Mouse (Mus musculus) limb, embryonic 15.5 days (tissue): ENCODE results near the gene Crcp. TPM values are rescaled to one million over a fixed set of nuclear protein-coding genes. Genes with fewer than 3 reads are reported as not detected.
A peak's percentile ranks its signal among the peaks of the same experiment; 100 is the strongest.

Experiments
- ATAC-seq: fragments of 200-750 bp; cut with Nextera tagmentation; 2 replicates; pipeline ENCODE4 v1.8.0; 2017; ENCODE audit warnings: low read depth, moderate TSS enrichment; ENCODE audit not compliant: insufficient number of reproducible peaks, low FRiP score, low TSS enrichment
- H3K27ac ChIP-seq: fragments of 300-500 bp; sonication (generic); 2 replicates; pipeline ENCODE4 v1.5.1; 2015; ENCODE audit warnings: moderate library complexity, mild to moderate bottlenecking, inconsistent platforms
- H3K27me3 ChIP-seq: fragments of 300-500 bp; sonication (generic); 2 replicates; pipeline ENCODE4 v1.6.1; 2015; ENCODE audit warnings: inconsistent platforms
- H3K36me3 ChIP-seq: fragments of 300-500 bp; sonication (generic); 2 replicates; pipeline ENCODE4 v1.6.1; 2015; ENCODE audit warnings: inconsistent platforms
- H3K4me1 ChIP-seq: fragments of 300-500 bp; sonication (generic); 2 replicates; pipeline ENCODE4 v1.6.1; 2015; ENCODE audit warnings: inconsistent platforms
- H3K4me2 ChIP-seq: fragments of 300-500 bp; sonication (generic); 2 replicates; pipeline ENCODE4 v1.6.1; 2015; ENCODE audit warnings: mild to moderate bottlenecking, inconsistent platforms
- H3K4me3 ChIP-seq: fragments of 300-500 bp; sonication (generic); 2 replicates; pipeline ENCODE4 v1.5.1; 2015; ENCODE audit warnings: mild to moderate bottlenecking, inconsistent platforms
- H3K9ac ChIP-seq: fragments of 300-500 bp; sonication (generic); 2 replicates; pipeline ENCODE4 v1.6.1; 2015; ENCODE audit warnings: inconsistent platforms
- H3K9me3 ChIP-seq: fragments of 300-500 bp; sonication (generic); 2 replicates; pipeline ENCODE4 v1.6.1; 2016; ENCODE audit warnings: inconsistent platforms
- WGBS: fragments of 180-500 bp; shearing (Covaris S2); methylation state at CpG from one replicate; pipeline ENCODE4 v1.1.7; 2015; 5-methylcytosine and 5-hydroxymethylcytosine counted together
- polyA plus RNA-seq: library from polyadenylated mRNA; unstranded; fragments of >200 nt; fragmentation: Nextera tagmentation; extraction: Ambion mirVana; gene quantifications from 2 replicates; pipeline ENCODE4 v1.2.1, GENCODE M21; 2015

Crcp gene
- polyA plus RNA-seq, 1 experiment from 2014 or later = 35.8 TPM

DNA sequence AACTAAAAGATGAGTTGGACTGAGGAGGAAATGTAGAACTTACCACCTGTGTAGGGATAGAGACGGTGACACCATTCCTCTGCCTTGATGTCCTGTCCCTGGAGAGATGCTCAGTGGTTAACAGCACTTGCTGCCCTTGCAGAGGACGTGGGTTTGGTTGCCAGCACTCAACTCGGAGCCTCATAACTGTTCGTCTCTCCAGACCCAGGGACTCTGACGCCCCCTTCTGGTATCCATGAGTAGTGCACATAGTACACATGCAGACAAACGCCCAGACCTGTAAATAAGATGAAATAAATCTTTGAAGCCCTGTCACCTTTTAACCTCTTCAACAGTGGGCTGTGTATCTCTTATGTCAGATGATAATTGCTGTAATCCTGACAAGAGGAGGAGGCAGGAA, 17.9 kb downstream of the Crcp start:
- Histone ChIP-seq H3K4me2 (no peak overlapping the region), H3K9me3 (no peaks in the 10 kb centered on the region), H3K27me3 (no peaks in the 10 kb centered on the region), H3K27ac (no peak overlapping the region), H3K36me3 (peaks cover 54% of the 10 kb centered on the region), H3K4me1 (no peaks in the 10 kb centered on the region), H3K9ac (no peak overlapping the region), H3K4me3 (no peak overlapping the region)
- ATAC-seq = no peak
- WGBS = 76% methylated on average over 6 of the region's 6 CpGs

GRCm38 (mm10) chr5:130048786-130049520, 19.9 kb downstream of the Crcp start:
- Histone ChIP-seq H3K4me2 (no peak overlapping the region), H3K27ac (no peak overlapping the region), H3K9me3 (no peaks in the 10 kb centered on the region), H3K36me3 (peaks cover 49% of the 10 kb centered on the region), H3K27me3 (no peaks in the 10 kb centered on the region), H3K9ac (no peak overlapping the region), H3K4me1 (no peaks in the 10 kb centered on the region), H3K4me3 (no peak overlapping the region)
- 71% methylated on average over 15 of the region's 15 CpGs for WGBS
- no peak for ATAC-seq

DNA sequence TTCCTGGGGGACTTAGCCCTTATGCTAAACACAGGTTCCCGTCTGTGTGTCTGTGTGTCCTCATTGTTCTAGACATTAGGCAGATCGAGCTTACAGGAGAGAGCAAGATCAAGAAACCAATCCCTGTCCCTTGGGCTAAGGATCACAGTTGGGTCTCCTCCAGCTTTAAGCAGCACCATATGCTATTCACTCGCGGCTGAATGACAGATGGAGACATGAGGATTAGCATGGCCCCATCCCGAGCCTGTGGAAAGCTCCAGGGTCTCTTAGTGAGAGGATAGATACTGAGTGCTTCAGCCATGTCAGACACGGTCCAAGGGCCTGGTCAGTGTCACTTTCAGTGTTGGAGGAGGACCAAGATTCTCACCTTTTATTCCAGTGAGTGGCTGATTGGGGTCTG, 21.3 kb downstream of the Crcp start:
- Histone ChIP-seq H3K4me2 (no peak overlapping the region), H3K36me3 (peaks cover 50% of the 10 kb centered on the region), H3K9me3 (no peaks in the 10 kb centered on the region), H3K27me3 (no peaks in the 10 kb centered on the region), H3K27ac (no peak overlapping the region), H3K4me3 (no peak overlapping the region), H3K4me1 (no peaks in the 10 kb centered on the region), H3K9ac (no peak overlapping the region)
- ATAC-seq = no peak
- WGBS = 67% methylated on average over 6 of the region's 6 CpGs

GRCm38 (mm10) chr5:130051073-130051860, 22.2 kb downstream of the Crcp start:
- no peak overlapping the region for H3K4me3 ChIP-seq
- peaks cover 46% of the 10 kb centered on the region for H3K36me3 ChIP-seq
- no peak overlapping the region for H3K4me2 ChIP-seq
- H3K4me1 ChIP-seq = no peaks in the 10 kb centered on the region
- no peak overlapping the region for H3K27ac ChIP-seq
- 84% methylated on average over 15 of the region's 15 CpGs for WGBS
- ATAC-seq = no peak
- no peaks in the 10 kb centered on the region for H3K9me3 ChIP-seq
- H3K27me3 ChIP-seq = no peaks in the 10 kb centered on the region
- no peak overlapping the region for H3K9ac ChIP-seq

GRCm38 (mm10) chr5:130052510-130052909, 23.4 kb downstream of the Crcp start:
- H3K4me3 ChIP-seq = no peak overlapping the region
- H3K4me2 ChIP-seq = no peak overlapping the region
- WGBS = 76% methylated on average over 5 of the region's 5 CpGs
- no peak overlapping the region for H3K9ac ChIP-seq
- H3K27me3 ChIP-seq = no peaks in the 10 kb centered on the region
- ATAC-seq = no peak
- peaks cover 34% of the 10 kb centered on the region for H3K36me3 ChIP-seq
- no peak overlapping the region for H3K27ac ChIP-seq
- H3K4me1 ChIP-seq = no peaks in the 10 kb centered on the region
- no peaks in the 10 kb centered on the region for H3K9me3 ChIP-seq

- H3K9me3 ChIP-seq = no peaks in the 10 kb centered on the region
- no peak overlapping the region for H3K9ac ChIP-seq
- whole genome bisulfite sequencing = 88% methylated on average over 6 of the region's 6 CpGs
- no peaks in the 10 kb centered on the region for H3K27me3 ChIP-seq
- no peak overlapping the region for H3K4me2 ChIP-seq
- peaks cover 36% of the 10 kb centered on the region for H3K36me3 ChIP-seq
- ATAC-seq = no peak
- no peak overlapping the region for H3K4me3 ChIP-seq
- H3K4me1 ChIP-seq = no peaks in the 10 kb centered on the region
- H3K27ac ChIP-seq = no peak overlapping the region
These were observed 23.9 kb downstream of the Crcp start for GRCm38 (mm10) chr5:130052955-130053354.

- Histone ChIP-seq H3K27me3 (no peaks in the 10 kb centered on the region), H3K4me1 (peaks cover 2% of the 10 kb centered on the region; the same call in 1 of the 2 replicates), H3K9me3 (no peaks in the 10 kb centered on the region), H3K9ac (no peak overlapping the region), H3K4me3 (no peak overlapping the region), H3K27ac (no peak overlapping the region), H3K36me3 (peaks cover 45% of the 10 kb centered on the region), H3K4me2 (no peak overlapping the region)
- WGBS = 91% methylated on average over 4 of the region's 4 CpGs
- ATAC-seq = no peak
These were observed 26.6 kb downstream of the Crcp start for GRCm38 (mm10) chr5:130055688-130056087.

- ATAC-seq = no peak
- no peak overlapping the region for H3K4me2 ChIP-seq
- 90% methylated on average over 2 of the region's 2 CpGs for WGBS
- H3K4me1 ChIP-seq = peaks cover 2% of the 10 kb centered on the region; the same call in 1 of the 2 replicates
- no peak overlapping the region for H3K27ac ChIP-seq
- no peaks in the 10 kb centered on the region for H3K27me3 ChIP-seq
- H3K9ac ChIP-seq = no peak overlapping the region
- no peak overlapping the region for H3K4me3 ChIP-seq
- peaks cover 42% of the 10 kb centered on the region for H3K36me3 ChIP-seq
- H3K9me3 ChIP-seq = no peaks in the 10 kb centered on the region
These were observed 27.2 kb downstream of the Crcp start for GRCm38 (mm10) chr5:130056303-130056702.

- no peak overlapping the region for H3K4me2 ChIP-seq
- 75% methylated on average over 12 of the region's 12 CpGs for WGBS
- H3K4me1 ChIP-seq = peaks cover 2% of the 10 kb centered on the region; the same call in 1 of the 2 replicates
- no peak overlapping the region for H3K9ac ChIP-seq
- no peaks in the 10 kb centered on the region for H3K27me3 ChIP-seq
- no peak overlapping the region for H3K4me3 ChIP-seq
- H3K27ac ChIP-seq = peak overlapping the region; percentile 43; the same call in 1 of the 2 replicates
- peaks cover 32% of the 10 kb centered on the region for H3K36me3 ChIP-seq
- ATAC-seq = peak; percentile 21; the same call in 1 of the 2 replicates
- no peaks in the 10 kb centered on the region for H3K9me3 ChIP-seq
These were observed 30.6 kb downstream of the Crcp start for GRCm38 (mm10) chr5:130059413-130060328.

DNA sequence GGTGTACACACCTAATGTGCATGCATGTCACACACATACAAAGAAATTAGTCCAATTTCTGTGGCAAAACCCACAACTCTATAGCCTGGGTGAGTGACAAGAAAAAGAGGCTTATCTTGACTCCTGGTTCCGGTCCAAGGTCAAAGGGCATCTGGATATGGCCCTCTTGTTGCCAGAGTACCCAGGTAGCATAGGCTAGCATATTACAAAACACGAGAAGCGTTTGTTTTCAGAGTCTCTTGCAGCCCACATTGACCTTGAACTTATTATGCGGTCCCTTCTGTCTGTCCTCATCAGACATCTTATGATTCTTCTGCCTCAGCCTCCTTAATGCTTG, 31.2 kb downstream of the Crcp start:
- Histone ChIP-seq H3K4me1 (peaks cover 2% of the 10 kb centered on the region; the same call in 1 of the 2 replicates), H3K4me3 (no peak overlapping the region), H3K9me3 (no peaks in the 10 kb centered on the region), H3K9ac (no peak overlapping the region), H3K36me3 (peaks cover 30% of the 10 kb centered on the region), H3K27me3 (no peaks in the 10 kb centered on the region), H3K4me2 (no peak overlapping the region), H3K27ac (peak overlapping the region; percentile 43; the same call in 1 of the 2 replicates)
- ATAC-seq = no peak
- 91% methylated on average over 4 of the region's 4 CpGs for whole genome bisulfite sequencing

- Histone ChIP-seq H3K9ac (no peak overlapping the region), H3K36me3 (peaks cover 25% of the 10 kb centered on the region), H3K4me2 (no peak overlapping the region), H3K27me3 (no peaks in the 10 kb centered on the region), H3K9me3 (no peaks in the 10 kb centered on the region), H3K27ac (no peak overlapping the region), H3K4me3 (no peak overlapping the region), H3K4me1 (peaks cover 2% of the 10 kb centered on the region; the same call in 1 of the 2 replicates)
- WGBS = 70% methylated on average over 2 of the region's 2 CpGs
- no peak for ATAC-seq
These were observed 33.0 kb downstream of the Crcp start for GRCm38 (mm10) chr5:130062096-130062495.
